Mouse (Mus musculus) intestine, embryonic 14.5 days (tissue): Measurements from ENCODE around the gene Nme7. TPM values are rescaled to one million over a fixed set of nuclear protein-coding genes. Genes with fewer than 3 reads are reported as not detected.

Experiments used
- ATAC-seq: fragments of 200-750 bp; cut with Nextera tagmentation; replicated peaks from 2 replicates; pipeline ENCODE4 v1.8.0; 2017; ENCODE audit warnings: low read depth, moderate number of reproducible peaks, moderate TSS enrichment, moderate library complexity; ENCODE audit not compliant: low FRiP score, low TSS enrichment
- DNase-seq: peaks from one replicate; pipeline ENCODE4 v3.0.0-alpha.2; 2018; ENCODE audit warnings: low spot score
- H3K27ac ChIP-seq: fragments of 300-500 bp; sonication (generic); 2 replicates; pipeline ENCODE4 v1.5.1; 2014; ENCODE audit warnings: low read depth, mild to moderate bottlenecking, control low read depth
- H3K27me3 ChIP-seq: fragments of 300-500 bp; sonication (generic); replicated peaks from 2 replicates; pipeline ENCODE4 v1.6.1; 2014; ENCODE audit warnings: low read length, control low read depth; ENCODE audit not compliant: control insufficient read depth, insufficient read depth
- H3K36me3 ChIP-seq: fragments of 300-500 bp; sonication (generic); 2 replicates; pipeline ENCODE4 v1.6.1; 2014; ENCODE audit warnings: low read length, control low read depth; ENCODE audit not compliant: control insufficient read depth, insufficient read depth
- H3K4me1 ChIP-seq: fragments of 300-500 bp; sonication (generic); replicated peaks from 2 replicates; pipeline ENCODE4 v1.6.1; 2014; ENCODE audit warnings: low read length, control low read depth, mixed read lengths; ENCODE audit not compliant: control insufficient read depth, insufficient read depth
- H3K4me2 ChIP-seq: fragments of 300-500 bp; sonication (generic); 2 replicates; pipeline ENCODE4 v1.6.1; 2014; ENCODE audit warnings: low read length
- H3K4me3 ChIP-seq: fragments of 300-500 bp; sonication (generic); 2 replicates; pipeline ENCODE4 v1.5.1; 2014; ENCODE audit warnings: low read depth, low read length, control low read depth, mixed read lengths
- H3K9ac ChIP-seq: fragments of 300-500 bp; sonication (generic); 2 replicates; pipeline ENCODE4 v1.6.1; 2014; ENCODE audit warnings: mild to moderate bottlenecking, low read length
- H3K9me3 ChIP-seq: fragments of 300-500 bp; sonication (generic); 2 replicates; pipeline ENCODE4 v1.6.1; 2016; ENCODE audit warnings: low read length, control low read depth; ENCODE audit not compliant: control insufficient read depth
- WGBS: fragments of 180-500 bp; shearing (Covaris S2); extraction: QIAGEN DNeasy Blood & Tissue Kit; methylation state at CpG from one replicate; pipeline ENCODE4 v1.1.7; 2014; 5-methylcytosine and 5-hydroxymethylcytosine counted together
- polyA plus RNA-seq: library from polyadenylated mRNA; unstranded; fragments of >200 nt; fragmentation: Nextera tagmentation; extraction: Ambion mirVana; gene quantifications from 2 replicates; pipeline ENCODE4 v1.2.1, GENCODE M21; 2014

Gene Nme7
- polyA plus RNA-seq, 1 experiment from 2014 or later: 34.5 TPM

GRCm38 (mm10) chr1:164399578-164399977 lies 95.7 kb downstream of the Nme7 start:
- Histone ChIP-seq H3K9ac (no peak overlapping the region), H3K36me3 (no peaks in the 10 kb centered on the region), H3K4me3 (no peak overlapping the region), H3K4me2 (no peak overlapping the region), H3K4me1 (no peaks in the 10 kb centered on the region), H3K27me3 (no peaks in the 10 kb centered on the region), H3K9me3 (no peaks in the 10 kb centered on the region), H3K27ac (no peak overlapping the region)
- no peak for ATAC-seq
- WGBS: 92% methylated on average over 3 of the region's 3 CpGs
- DNase-seq: no peak

GRCm38 (mm10) chr1:164405385-164405802 lies 101.5 kb downstream of the Nme7 start:
- Histone ChIP-seq H3K27ac (peak overlapping the region; percentile 54; the same call in 1 of the 2 replicates), H3K9ac (no peak overlapping the region), H3K4me1 (no peaks in the 10 kb centered on the region), H3K9me3 (no peaks in the 10 kb centered on the region), H3K36me3 (no peaks in the 10 kb centered on the region), H3K27me3 (no peaks in the 10 kb centered on the region), H3K4me3 (no peak overlapping the region), H3K4me2 (no peak overlapping the region)
- 0 out of 2 replicates have a peak, but pooled peaks have one; percentile 75 for ATAC-seq
- no peak for DNase-seq
- 13% methylated on average over 5 of the region's 5 CpGs for WGBS

- no peaks in the 10 kb centered on the region for H3K4me1 ChIP-seq
- ATAC-seq: no peak
- no peak overlapping the region for H3K4me3 ChIP-seq
- H3K9me3 ChIP-seq: no peaks in the 10 kb centered on the region
- no peak overlapping the region for H3K4me2 ChIP-seq
- no peak for DNase-seq
- no peak overlapping the region for H3K27ac ChIP-seq
- H3K36me3 ChIP-seq: no peaks in the 10 kb centered on the region
- WGBS: 77% methylated on average over 5 of the region's 5 CpGs
- H3K9ac ChIP-seq: no peak overlapping the region
- no peaks in the 10 kb centered on the region for H3K27me3 ChIP-seq
These were observed 102.6 kb downstream of the Nme7 start for GRCm38 (mm10) chr1:164406506-164406905.

GRCm38 (mm10) chr1:164408655-164409054 lies 104.7 kb downstream of the Nme7 start:
- Histone ChIP-seq H3K27ac (no peak overlapping the region), H3K36me3 (no peaks in the 10 kb centered on the region), H3K4me2 (no peak overlapping the region), H3K9ac (no peak overlapping the region), H3K4me3 (no peak overlapping the region), H3K4me1 (no peaks in the 10 kb centered on the region), H3K27me3 (no peaks in the 10 kb centered on the region), H3K9me3 (no peaks in the 10 kb centered on the region)
- ATAC-seq: no peak
- no peak for DNase-seq
- 71% methylated on average over 2 of the region's 2 CpGs for WGBS

- Histone ChIP-seq H3K36me3 (no peaks in the 10 kb centered on the region), H3K27ac (0 out of 2 replicates have a peak overlapping the region, but pooled peaks have one; percentile 22), H3K4me2 (no peak overlapping the region), H3K9ac (no peak overlapping the region), H3K9me3 (no peaks in the 10 kb centered on the region), H3K4me1 (0 out of 2 replicates have a peak, but pooled peaks cover 1% of the 10 kb centered on the region), H3K27me3 (no peaks in the 10 kb centered on the region), H3K4me3 (no peak overlapping the region)
- no peak for DNase-seq
- 75% methylated on average over 7 of the region's 7 CpGs for whole genome bisulfite sequencing
- ATAC-seq: no peak
These were observed 107.4 kb downstream of the Nme7 start for GRCm38 (mm10) chr1:164411306-164411705.

- WGBS: 84% methylated on average over 9 of the region's 9 CpGs
- no peak overlapping the region for H3K4me3 ChIP-seq
- no peak for DNase-seq
- no peaks in the 10 kb centered on the region for H3K36me3 ChIP-seq
- peaks cover 3% of the 10 kb centered on the region; the same call in 1 of the 2 replicates for H3K4me1 ChIP-seq
- no peak overlapping the region for H3K9ac ChIP-seq
- no peak for ATAC-seq
- no peak overlapping the region for H3K27ac ChIP-seq
- no peaks in the 10 kb centered on the region for H3K9me3 ChIP-seq
- no peak overlapping the region for H3K4me2 ChIP-seq
- H3K27me3 ChIP-seq: no peaks in the 10 kb centered on the region
These were observed 109.0 kb downstream of the Nme7 start for GRCm38 (mm10) chr1:164412906-164413305.

- Histone ChIP-seq H3K9me3 (no peaks in the 10 kb centered on the region), H3K4me2 (no peak overlapping the region), H3K4me3 (no peak overlapping the region), H3K9ac (no peak overlapping the region), H3K36me3 (no peaks in the 10 kb centered on the region), H3K27ac (no peak overlapping the region), H3K27me3 (no peaks in the 10 kb centered on the region), H3K4me1 (peaks cover 3% of the 10 kb centered on the region; the same call in 1 of the 2 replicates)
- DNase-seq: no peak
- 90% methylated on average over 11 of the region's 11 CpGs for WGBS
- no peak for ATAC-seq
These were observed 109.7 kb downstream of the Nme7 start for GRCm38 (mm10) chr1:164413608-164414007.

- Histone ChIP-seq H3K4me2 (no peak overlapping the region), H3K27ac (peak overlapping the region; percentile 55), H3K9me3 (no peaks in the 10 kb centered on the region), H3K27me3 (no peaks in the 10 kb centered on the region), H3K4me1 (peaks cover 3% of the 10 kb centered on the region; the same call in 1 of the 2 replicates), H3K4me3 (no peak overlapping the region), H3K36me3 (no peaks in the 10 kb centered on the region), H3K9ac (no peak overlapping the region)
- ATAC-seq: peak; percentile 70
- no peak for DNase-seq
- 71% methylated on average over 2 of the region's 2 CpGs for WGBS
These were observed 111.4 kb downstream of the Nme7 start for GRCm38 (mm10) chr1:164415347-164415751.

GRCm38 (mm10) chr1:164416692-164417394 lies 112.9 kb downstream of the Nme7 start:
- Histone ChIP-seq H3K36me3 (no peaks in the 10 kb centered on the region), H3K4me3 (no peak overlapping the region), H3K9ac (no peak overlapping the region), H3K9me3 (no peaks in the 10 kb centered on the region), H3K4me1 (peaks cover 3% of the 10 kb centered on the region; the same call in 1 of the 2 replicates), H3K27me3 (no peaks in the 10 kb centered on the region), H3K4me2 (no peak overlapping the region), H3K27ac (0 out of 2 replicates have a peak overlapping the region, but pooled peaks have one; percentile 27)
- DNase-seq: no peak
- 78% methylated on average over 12 of the region's 12 CpGs for WGBS
- ATAC-seq: no peak
